Mouse (Mus musculus) left cerebral cortex, adult 18-20 months (tissue): Measurements from ENCODE around the gene Cetn2. TPM values are rescaled to one million over a fixed set of nuclear protein-coding genes. Genes with fewer than 3 reads are reported as not detected.

ENCODE experiments used
- DNase-seq, 2 experiments: peaks; one replicate each; pipeline ENCODE4 v3.0.0; 2021 to 2022; ENCODE audit warnings: low spot score in 2 of 2, mixed read lengths in 1 of 2
- long read RNA-seq, 2 experiments: library from polyadenylated mRNA; stranded (forward); transcript quantifications; one replicate each; pipeline ENCODE4 v2.0.0; 2021
- total RNA-seq, 2 experiments: library from RNA; stranded (reverse); gene quantifications; 2 replicates each; pipeline ENCODE4 v1.2.3; 2021

The Cetn2 gene
- 10 to 100 TPM; 57.0 to 58.1 TPM for total RNA-seq
- long read RNA-seq, experiment 1, transcript Cetn2-203 (5 exons, 1,286 nt): major isoform, 65 of 73 reads
- long read RNA-seq, experiment 1, partial matches to known transcripts: 2 of 73 reads
- long read RNA-seq, experiment 1, other reads (novel, unspliced or antisense): 2 of 73 reads
- long read RNA-seq, experiment 2, transcript Cetn2-203 (5 exons, 1,286 nt): major isoform, 76 of 79 reads
- long read RNA-seq, experiment 2, partial matches to known transcripts: 0 of 79 reads
- long read RNA-seq, experiment 2, other reads (novel, unspliced or antisense): 1 of 79 reads

DNA sequence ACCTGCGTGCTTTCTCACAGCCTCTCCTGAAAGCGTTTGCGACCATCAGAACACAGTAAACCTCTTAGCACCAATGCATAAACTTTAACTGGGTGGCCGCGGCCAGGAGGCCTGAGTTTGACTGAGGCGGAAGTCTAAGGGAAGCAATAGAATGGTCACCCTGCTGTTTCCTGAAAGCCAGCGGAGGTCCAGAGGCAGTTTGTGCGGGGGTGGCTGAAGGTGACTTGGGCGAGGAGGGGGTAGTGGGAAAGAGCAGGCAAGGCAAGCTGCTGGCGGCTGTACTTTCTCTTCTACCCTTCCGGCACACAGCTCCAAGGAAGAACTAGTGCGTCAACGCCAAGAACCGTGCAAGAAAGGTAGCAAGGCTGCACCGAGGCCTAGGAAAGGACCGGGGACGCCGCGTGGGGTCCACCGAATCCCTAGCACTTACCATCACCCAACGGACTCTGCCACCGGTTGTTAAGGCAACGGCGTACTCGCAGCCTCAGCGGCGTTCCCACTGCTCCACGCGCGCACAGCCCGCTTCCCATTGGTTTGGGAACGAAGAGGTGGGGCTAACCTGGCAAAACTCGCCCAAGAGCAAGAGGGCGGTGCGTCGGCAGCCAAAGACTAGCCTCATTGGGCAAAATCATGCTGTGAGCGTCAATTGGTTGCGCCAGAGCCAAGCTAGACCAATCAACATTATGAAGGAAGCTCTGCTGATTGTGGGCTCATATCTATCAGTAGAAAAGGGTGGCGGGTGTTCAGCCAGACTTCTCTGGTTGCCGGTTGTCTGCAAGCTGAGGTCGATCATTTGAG lies at the start of gene Cetn2, which contains the start of gene Nsdhl:
Gene Cetn2 (minus strand): TSS at position 528 of the 798 bp plus-strand sequence.
Gene Nsdhl (plus strand): TSS at position 674 of the 798 bp plus-strand sequence.
- DNase-seq: peak; percentile 80 to 87

- no peak for DNase-seq
Observed at GRCm38 (mm10) chrX:72962743-72963142, 44.5 kb upstream of the Cetn2 start.

DNA sequence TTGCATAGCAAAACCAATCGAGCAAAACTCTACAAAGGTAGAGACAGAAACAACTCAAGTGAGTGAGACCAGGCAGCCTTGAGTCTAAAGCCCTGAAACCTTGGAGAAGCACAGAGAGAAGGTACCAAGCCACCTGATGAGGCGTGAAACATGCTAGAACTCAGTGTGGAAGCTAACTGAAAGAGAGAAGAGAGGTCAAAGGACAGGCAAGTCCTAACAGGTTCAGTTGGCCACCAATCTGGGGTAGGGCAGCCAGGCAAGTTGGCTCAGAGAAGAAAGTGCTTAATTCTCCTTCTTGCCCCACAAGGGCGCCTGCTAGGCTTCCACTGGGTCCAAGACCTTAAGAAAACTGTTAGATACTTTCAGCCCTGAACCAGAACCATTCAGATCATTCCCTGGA lies 43.3 kb upstream of the Cetn2 start:
- DNase-seq: no peak

DNA sequence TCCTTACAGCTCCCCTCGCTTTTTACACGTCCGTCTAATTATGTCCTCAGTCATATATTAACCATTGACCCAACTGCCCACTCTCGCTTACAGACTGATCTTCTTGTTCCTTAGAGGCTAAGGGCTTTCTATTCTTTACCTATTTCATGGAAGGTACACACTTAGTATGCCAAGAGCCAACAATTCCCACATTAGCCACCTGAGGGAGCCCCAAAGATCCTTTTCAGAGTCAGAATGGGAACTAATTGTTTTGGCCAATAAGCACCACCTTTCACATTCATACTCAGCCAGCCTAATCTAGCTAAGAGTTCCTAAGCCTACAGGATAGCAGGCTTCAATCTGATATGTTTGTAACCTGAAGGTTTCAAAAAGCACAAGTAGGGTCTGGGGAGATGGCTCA lies 42.2 kb upstream of the Cetn2 start:
- peak; percentile 19 to 29 for DNase-seq

DNA sequence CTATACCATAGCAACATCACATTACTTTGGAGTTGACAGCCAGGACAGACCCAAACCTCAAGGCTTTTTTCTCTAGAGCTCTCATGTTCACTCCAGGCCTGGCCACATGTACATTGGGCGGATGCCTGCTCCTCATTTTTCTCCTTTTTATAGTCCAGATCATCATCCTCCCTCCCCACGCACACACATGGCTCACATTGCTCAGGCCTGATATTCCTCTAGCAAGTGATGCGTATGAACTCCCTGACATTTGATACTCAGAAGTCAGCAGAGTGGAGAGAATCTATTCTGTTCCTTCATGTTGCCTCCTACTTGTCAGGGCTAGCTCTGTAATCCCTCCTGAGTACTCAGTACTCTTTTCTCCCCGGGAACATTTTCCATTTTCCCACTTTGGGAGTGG lies 38.3 kb upstream of the Cetn2 start:
- DNase-seq: no peak

DNA sequence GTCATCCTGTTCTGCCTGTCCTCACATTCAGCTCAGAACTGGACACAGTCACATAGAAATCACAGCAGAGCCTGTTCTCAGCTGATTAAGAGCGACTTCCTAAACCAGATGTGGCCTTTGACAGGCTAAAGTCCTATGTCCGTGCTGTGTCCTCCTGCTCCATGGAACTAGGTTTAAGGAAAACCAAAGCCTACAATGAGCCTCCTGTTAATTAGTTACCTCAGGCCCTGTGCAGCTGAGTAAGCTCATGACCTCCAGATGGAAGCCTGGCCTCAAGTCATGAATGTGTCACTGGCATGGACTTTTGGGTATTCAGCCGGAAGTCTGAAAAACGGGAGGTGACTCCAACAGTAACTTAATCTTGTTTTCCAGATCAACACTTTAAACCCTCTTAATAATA lies 35.3 kb upstream of the Cetn2 start:
- no peak for DNase-seq

DNA sequence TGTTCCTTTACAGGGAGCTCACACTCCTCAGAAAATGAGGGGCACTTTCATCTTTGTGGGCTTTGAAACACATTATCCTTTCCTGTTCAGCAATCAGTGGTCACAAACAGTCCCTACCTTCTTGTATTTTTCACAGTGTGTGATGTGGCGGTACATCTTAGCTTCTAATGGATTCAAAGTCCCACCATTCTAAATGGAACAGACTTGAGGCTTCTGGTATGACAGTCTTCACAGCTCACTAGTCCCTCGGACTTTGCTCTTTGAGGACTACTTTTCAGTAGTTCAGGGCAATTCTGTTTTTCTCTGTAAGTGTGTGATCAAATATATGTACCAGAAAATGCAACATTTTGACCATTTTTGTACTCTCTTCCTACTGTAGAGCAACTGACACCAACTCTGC lies 3.2 kb upstream of the Cetn2 start:
- no peak for DNase-seq

- DNase-seq: no peak
Observed at GRCm38 (mm10) chrX:72918682-72919059, 460 bp upstream of the Cetn2 start.

DNA sequence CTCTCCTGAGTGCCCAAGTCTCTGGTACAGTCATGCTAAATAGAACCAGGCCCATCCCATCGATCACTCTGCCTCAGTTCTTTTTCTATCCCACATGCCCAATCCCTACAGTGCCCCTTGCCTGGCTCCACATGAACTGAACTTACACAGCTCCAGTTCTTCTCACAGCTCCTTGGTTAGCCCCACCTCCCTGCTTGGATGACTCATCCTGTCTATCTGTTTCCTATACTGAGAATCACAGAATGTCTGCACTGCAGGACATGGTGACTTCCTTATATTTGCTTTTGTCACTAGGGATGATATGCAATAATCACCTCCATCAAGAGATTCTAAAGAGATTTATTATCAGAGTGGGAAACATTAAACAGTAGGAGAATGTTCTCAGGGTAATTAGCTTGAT lies 6.6 kb downstream of the Cetn2 start:
- no peak for DNase-seq

- DNase-seq: no peak
Observed at GRCm38 (mm10) chrX:72908404-72908741, 9.8 kb downstream of the Cetn2 start.

DNA sequence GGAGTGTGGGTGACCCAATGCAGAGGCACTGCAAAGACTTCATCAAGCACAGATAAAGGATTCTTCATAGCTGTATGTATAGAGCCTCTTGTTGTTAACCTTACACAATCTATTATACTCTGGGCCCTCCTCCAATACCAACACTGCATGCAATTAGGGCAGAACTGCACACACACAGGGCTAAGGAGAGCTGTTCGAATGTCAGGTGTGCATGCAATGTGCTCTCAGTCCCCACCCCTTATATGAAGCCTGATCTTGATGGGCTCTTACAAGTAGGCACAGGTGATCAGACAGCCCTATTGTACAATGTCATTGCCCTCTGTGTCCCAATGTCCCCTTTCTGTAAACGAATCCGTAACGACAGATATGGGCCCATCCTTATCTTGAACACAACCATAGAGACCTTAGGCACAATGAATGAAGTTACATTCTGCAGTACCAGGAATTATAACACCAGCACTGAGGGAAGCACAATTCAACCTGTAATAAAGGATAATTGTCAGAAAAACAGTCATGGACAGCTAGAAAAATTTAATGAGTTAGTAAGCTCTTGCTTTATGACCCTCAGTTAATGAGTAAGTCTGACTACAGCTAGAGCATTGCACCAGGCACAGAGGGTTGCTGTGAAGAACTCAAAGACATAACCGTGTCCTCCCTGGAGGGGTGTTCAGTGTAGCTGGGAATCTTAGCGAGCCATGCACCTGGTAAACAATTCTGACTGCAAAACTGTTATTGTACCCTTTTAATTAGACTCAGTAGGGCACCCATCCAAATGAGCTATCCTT lies 10.4 kb downstream of the Cetn2 start:
- no peak for DNase-seq

GRCm38 (mm10) chrX:72902530-72902929 lies 15.7 kb downstream of the Cetn2 start:
- DNase-seq: peak in 1 of 2 experiments; percentile 15

DNA sequence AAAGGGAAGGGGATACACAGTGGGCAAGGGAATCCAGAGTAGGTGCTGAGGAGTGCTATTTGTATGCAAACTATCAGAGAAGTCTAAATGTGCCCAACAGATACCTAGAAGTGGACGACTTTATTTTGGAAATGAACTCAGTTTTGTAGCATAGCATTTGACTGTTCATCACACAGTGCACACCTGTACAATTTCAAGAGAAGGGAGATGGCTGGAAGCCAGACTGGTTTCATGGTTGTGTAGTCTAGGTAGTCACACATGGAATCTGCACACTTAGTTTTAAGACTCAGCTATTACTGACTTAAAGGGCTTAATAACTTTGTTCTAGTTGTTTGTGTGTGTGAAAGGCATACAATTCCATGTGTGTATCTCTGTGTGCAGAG lies 22.2 kb downstream of the Cetn2 start:
- no peak for DNase-seq

DNA sequence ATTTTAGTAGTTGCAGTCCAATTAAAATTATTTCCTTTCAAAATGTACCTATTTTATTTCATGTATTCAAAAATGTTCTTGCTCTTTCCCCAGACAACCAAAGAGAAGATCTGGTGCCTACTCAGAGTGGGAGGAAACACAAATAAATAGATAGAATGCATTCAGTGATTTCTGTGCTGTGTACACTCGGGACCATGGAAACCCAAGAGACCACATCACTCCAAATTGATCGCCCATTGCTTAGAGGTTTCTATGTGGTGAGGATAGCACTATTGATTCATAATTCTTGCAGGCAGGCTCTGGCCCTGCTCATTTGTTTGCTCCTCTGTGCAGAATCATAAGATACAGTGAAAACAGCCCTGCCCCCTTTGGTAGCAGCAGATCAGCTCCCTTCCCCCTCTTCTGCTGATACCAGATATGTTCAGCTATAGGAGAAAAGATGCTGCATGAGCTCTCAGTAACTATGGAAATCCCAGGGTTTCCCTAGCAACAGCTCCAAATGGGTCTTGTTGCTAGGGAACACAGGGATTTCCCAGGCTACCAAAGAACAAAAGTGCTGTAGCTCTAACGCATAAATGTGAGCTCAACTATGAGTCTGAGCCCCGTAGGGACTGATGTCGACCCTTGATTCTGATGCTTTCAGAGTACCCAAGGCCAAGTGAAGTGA lies 22.7 kb downstream of the Cetn2 start:
- peak; percentile 10 to 43 for DNase-seq

Other genes with a start within 250 kb of the Cetn2 start
- gene Gabrq, start 93.2 kb downstream of the Cetn2 start, total RNA-seq: 1 to 10 TPM; 1.3 to 2.0 TPM
- 10 to 100 TPM; 22.6 to 30.0 TPM for gene Nsdhl, start 146 bp upstream of the Cetn2 start, total RNA-seq
- under 1 TPM; 0.95 to 0.96 TPM for gene Zfp185, start 68.9 kb upstream of the Cetn2 start, total RNA-seq
- under 1 TPM; 0.21 to 0.40 TPM for gene Pnma5, start 118.7 kb upstream of the Cetn2 start, total RNA-seq
- 10 to 100 TPM; 15.5 to 15.9 TPM for gene Pnma3, start 146.4 kb upstream of the Cetn2 start, total RNA-seq
- gene Xlr4a, start 164.1 kb upstream of the Cetn2 start, total RNA-seq: not detected
- gene Xlr3a, start 178.7 kb upstream of the Cetn2 start, total RNA-seq: 1 to 10 TPM in 1 of 2 experiments, not detected in 1; 3.6 TPM
- 1 to 10 TPM in 1 of 2 experiments, under 1 TPM in 1; 0.94 to 2.3 TPM for gene Gm14685, start 198.6 kb upstream of the Cetn2 start, total RNA-seq
- gene Xlr5b, start 230.4 kb upstream of the Cetn2 start, total RNA-seq: not detected
- gene DXBay18, start 231.0 kb upstream of the Cetn2 start, total RNA-seq: under 1 TPM in 1 of 2 experiments, not detected in 1; 0.89 TPM